Mouse (Mus musculus) neutrophil, adult 83 days (primary cell): Measurements from ENCODE around the gene Gm10778. TPM values are rescaled to one million over a fixed set of nuclear protein-coding genes. Genes with fewer than 3 reads are reported as not detected.

ENCODE experiments used
- total RNA-seq, 2 experiments: library from RNA; stranded (reverse); gene quantifications; one replicate each; pipeline ENCODE4 v1.2.4; 2023

Gm10778 gene
- 1 to 10 TPM in 1 of 2 experiments, under 1 TPM in 1; 0.97 to 1.2 TPM for total RNA-seq

DNA sequence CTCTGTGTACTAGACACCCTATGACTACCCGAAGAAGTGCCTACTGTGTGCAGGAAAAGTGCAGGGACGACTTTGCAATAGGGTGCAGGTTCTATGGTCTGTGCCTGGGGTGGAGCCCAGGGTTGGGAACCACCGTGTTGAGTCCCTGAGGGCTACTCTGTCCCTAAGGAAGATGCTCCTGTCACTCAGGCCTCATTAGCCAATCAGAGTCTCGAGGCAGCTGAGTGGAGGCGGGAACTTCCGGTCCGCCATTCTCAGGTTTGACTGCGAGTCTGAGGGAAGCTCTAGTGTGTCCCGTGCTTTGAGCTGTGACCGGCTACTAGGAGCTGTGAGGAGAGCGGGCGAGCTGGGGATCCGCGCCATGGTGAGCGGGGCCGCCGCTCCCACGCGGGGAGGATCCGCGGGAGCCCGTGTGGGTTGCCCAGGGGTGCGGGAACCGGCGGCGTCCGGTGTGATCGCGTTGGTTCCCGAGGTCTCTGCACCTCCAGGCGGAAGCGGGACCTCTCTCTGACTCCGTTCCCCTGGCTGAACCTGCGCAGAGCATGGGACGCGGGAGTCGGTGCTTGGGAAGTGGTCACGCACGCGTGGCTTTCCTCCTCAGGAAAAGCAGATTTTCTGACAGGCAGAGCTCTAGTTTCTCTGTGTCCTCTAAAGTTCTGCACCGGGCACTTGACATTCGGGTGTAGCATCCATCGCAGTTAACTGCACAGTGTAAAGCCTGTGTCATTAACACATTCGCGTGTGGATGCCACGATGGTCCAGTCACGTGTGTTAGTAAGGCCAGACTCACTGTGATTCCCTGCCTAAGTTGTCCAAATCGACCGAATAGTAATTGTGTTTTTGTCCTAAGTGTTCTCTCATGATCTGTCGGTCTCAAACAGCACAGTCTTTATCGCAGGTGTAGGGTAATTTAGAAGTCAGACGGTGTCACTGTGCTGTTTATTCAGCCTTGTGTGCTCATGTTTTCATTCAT, at the start of gene Gm10778:
Gene Gm10778, plus strand, starts transcription at position 257 of the 973 bp plus-strand sequence.

DNA sequence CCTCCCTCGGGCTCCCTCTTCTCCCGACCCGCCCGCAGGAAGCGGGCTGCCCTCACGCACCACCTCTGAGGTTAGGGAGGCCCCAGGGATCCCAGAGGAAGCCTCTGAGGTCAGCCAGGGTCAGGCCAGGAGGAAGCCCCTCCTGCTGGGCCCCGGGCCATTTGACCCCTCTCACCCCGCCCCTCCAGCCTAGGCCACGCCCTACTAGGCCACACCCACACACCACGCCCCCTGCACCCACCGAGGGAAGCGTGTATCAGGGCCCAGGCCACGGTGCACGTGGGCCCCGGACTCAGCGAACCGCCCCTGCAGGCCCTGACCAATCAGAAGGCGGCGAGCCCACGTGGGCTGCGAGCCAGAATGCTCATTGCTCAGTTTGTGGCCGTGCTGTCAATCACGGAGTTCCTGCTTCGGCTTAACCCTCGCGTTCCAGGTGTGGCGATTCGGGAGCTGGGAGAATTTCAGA, 48.1 kb upstream of the Gm10778 start, which contains the start of gene Tle6:
Gene Tle6, minus strand, starts transcription at position 336 of the 466 bp plus-strand sequence.

DNA sequence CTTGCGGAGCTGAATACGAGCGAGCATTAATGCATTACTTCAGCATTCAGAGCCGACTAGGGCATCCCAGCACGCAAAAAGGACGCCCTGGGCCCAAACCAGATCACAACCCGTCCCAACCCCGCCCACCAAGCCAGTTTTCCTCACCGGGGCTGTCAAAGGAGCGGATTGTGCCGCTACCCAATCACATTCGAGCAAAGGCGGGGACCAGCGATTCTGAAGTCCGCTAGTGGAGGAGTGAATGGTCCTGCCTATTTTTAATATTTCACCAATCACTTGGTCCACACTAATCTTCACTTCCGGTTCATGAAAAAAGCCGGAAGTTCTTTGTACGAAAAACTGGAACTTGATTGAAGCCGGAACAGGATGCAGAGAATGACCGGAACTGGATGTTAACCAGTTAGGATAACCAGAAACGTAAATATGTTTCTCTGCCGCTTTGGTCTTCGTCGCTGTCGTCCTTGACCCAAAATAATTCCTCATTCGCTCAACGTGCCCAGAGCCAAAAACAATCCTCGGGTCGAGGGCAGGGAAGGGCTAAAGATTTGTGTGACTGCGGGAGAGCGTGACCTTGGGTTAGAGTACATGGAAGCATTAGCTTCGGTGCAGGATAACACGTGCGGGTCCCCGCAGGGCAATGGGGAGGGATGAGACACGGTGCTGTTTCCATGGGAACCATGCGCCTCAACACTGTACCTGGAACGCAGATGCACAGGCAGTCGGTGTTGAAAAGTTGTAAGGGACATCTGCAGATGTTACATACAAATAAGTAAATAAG, 42.7 kb upstream of the Gm10778 start, which contains the start of gene BC025920:
Gene BC025920, plus strand, starts transcription at position 297 of the 778 bp plus-strand sequence.

DNA sequence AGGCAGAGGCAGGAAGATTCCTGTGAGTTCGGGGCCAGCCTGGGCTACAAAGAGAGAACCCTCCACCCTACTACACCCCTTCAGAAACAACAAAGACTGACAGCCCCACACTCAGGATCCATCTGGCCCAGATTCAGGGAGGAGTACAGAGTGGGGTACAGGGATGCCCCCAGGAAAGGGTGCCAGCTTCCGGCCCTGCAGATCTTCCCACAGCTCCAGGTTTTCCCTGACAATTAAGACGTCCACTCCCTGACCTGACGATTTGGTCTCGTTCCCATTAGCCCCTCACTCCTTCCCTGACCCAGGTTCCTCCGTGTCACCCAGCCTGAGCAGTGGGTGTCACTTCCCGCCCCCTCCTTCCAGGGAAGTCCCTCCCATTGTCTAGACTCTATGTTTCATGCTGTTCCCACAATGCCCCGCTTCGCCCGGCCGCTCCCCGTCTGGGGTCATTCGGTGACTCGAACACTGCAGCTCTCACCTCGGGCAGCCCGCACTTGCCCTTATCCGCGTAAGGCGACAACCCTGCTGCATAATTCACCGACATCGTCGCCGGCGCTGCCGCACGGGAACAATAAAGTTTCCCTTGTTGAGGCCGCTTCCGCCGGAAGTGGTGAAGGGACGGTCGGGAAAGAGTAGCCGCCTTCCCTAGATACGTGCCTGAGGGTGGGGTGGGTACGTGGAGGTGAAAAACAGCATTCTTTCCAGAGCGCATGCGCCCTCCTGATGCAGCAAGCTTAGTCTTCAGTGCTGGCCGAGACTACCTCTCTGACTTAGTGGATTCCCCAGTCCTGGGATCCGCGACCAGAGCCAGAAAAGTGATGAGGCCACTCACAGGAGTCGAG, 21.6 kb upstream of the Gm10778 start, which contains the start of gene Sirt6:
Gene Sirt6, minus strand, starts transcription at position 804 of the 842 bp plus-strand sequence.

DNA sequence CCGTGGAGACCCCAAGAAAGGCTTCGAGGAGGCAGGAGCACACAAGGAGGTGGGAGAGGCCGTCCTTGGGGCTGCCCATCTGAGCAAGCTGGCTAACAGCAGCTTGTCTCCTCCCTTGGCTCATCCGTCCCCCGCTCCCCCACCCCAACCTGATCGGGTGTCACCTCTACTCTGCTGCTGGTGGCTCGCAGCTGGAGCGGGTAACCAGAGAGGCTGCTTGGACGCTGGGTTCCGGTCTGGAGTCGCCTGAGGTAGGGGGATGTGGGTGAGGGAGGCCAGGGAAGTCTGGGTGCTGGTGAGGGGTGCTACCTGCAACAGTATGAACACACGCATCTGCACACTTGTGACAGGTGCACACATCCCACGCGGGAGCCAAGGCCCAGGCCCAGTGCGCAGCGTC, 20.5 kb upstream of the Gm10778 start, which contains the start of gene Ankrd24:
Gene Ankrd24, plus strand, starts transcription at position 151 of the 400 bp plus-strand sequence.

DNA sequence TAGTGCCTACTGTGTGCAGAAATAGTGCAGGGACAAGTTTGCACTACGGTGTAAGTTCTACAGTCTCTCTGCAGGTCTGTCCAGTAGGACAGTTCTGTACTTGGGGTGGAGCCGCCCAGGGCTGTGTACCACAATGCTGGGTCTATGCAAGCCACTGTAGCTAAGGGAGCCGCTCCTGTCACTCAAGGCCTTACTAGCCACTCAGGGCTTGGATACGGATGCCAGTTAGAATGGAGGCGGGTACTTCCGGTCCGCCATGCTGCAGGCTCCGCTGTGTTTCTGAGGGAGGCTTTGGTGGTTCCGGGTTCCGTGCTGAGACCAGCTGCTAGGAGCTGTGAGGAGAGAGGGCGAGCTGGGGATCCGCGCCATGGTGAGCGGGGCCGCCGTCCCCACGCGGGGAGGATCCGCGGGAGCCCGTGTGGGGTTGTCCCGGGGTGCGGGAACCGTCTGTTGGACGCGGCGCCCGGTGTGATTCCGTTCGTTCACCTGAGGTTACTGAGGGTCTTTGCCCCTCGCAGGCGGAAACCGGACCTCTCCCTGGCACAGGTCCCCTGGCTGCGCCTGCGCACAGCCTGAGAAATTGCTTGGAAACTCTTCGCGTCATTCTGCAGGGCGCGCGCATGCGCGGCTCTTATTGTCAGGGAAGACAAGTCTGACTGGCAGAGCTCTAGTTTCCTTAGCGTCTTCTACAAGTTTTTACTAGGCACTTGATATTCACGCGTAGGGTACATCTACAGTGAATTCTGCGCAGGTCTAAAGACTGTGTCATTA, 55.9 kb downstream of the Gm10778 start, which contains the start of gene Zfp433:
Gene Zfp433, plus strand, starts transcription at position 295 of the 771 bp plus-strand sequence.

Other genes starting within 250 kb of the Gm10778 start
- 10 to 100 TPM; 64.6 to 69.7 TPM for gene Nfic, start 193.4 kb upstream of the Gm10778 start, total RNA-seq
- gene Celf5, start 166.3 kb upstream of the Gm10778 start, total RNA-seq = not detected
- gene Ncln, start 152.7 kb upstream of the Gm10778 start, total RNA-seq = 100 to 1,000 TPM; 130 to 141 TPM
- 10 to 100 TPM; 66.7 to 79.7 TPM for gene S1pr4, start 148.9 kb upstream of the Gm10778 start, total RNA-seq
- 10 to 100 TPM; 32.1 to 33.5 TPM for gene Gna15, start 124.8 kb upstream of the Gm10778 start, total RNA-seq
- gene Gna11, start 103.9 kb upstream of the Gm10778 start, total RNA-seq = 10 to 100 TPM; 10.4 to 15.4 TPM
- gene Aes, start 89.6 kb upstream of the Gm10778 start, total RNA-seq = 100 to 1,000 TPM; 321 to 355 TPM
- 1 to 10 TPM; 1.4 to 1.5 TPM for gene Tle2, start 74.5 kb upstream of the Gm10778 start, total RNA-seq
- 1 to 10 TPM; 3.9 to 4.4 TPM for gene Tle6, start 48.0 kb upstream of the Gm10778 start, total RNA-seq
- gene BC025920, start 42.8 kb upstream of the Gm10778 start, total RNA-seq = 1 to 10 TPM; 1.3 to 1.6 TPM
- 10 to 100 TPM; 12.8 to 13.5 TPM for gene Sirt6, start 21.3 kb upstream of the Gm10778 start, total RNA-seq
- 1 to 10 TPM; 2.0 to 2.9 TPM for gene Ankrd24, start 20.5 kb upstream of the Gm10778 start, total RNA-seq
- gene Zfp433, start 55.8 kb downstream of the Gm10778 start, total RNA-seq = 1 to 10 TPM; 4.3 to 4.7 TPM
- gene Gm3055, start 122.1 kb downstream of the Gm10778 start, total RNA-seq = 1 to 10 TPM; 1.0 TPM
- gene Gm4767, start 163.1 kb downstream of the Gm10778 start, total RNA-seq = 1 to 10 TPM; 1.2 to 1.8 TPM
- gene Gm32687, start 214.9 kb downstream of the Gm10778 start, total RNA-seq = under 1 TPM; 0.33 to 0.66 TPM